Mouse (Mus musculus) stomach, postnatal 0 days (tissue): ENCODE measurements at regions not wholly inside any gene's neighbourhood (a gene's known extent, or its start where the extent isn't known, plus 50 kb on each side); places are given as distances from the start of the nearest gene placed in this dataset.

Experiments used
- ATAC-seq: fragments of 200-750 bp; cut with Nextera tagmentation; 2 replicates; pipeline ENCODE4 v1.8.0; 2017; ENCODE audit not compliant: low FRiP score, low TSS enrichment
- DNase-seq: peaks from one replicate; pipeline ENCODE4 v3.0.0-alpha.2; 2016; ENCODE audit warnings: low spot score
- H3K27ac ChIP-seq: fragments of 300-500 bp; sonication (generic); replicated peaks from 2 replicates; pipeline ENCODE4 v1.5.1; 2014; ENCODE audit warnings: mild to moderate bottlenecking, control low read depth
- H3K27me3 ChIP-seq: fragments of 300-500 bp; sonication (generic); 2 replicates; pipeline ENCODE4 v1.6.1; 2014; ENCODE audit warnings: low read length; ENCODE audit not compliant: control insufficient read depth, insufficient read depth
- H3K36me3 ChIP-seq: fragments of 300-500 bp; sonication (generic); 2 replicates; pipeline ENCODE4 v1.6.1; 2014; ENCODE audit warnings: low read length, mixed read lengths; ENCODE audit not compliant: control insufficient read depth, insufficient read depth
- H3K4me1 ChIP-seq: fragments of 300-500 bp; sonication (generic); replicated peaks from 2 replicates; pipeline ENCODE4 v1.6.1; 2014; ENCODE audit warnings: antibody characterized with exemption; ENCODE audit not compliant: control insufficient read depth, insufficient read depth
- H3K4me2 ChIP-seq: fragments of 300-500 bp; sonication (generic); replicated peaks from 2 replicates; pipeline ENCODE4 v1.6.1; 2014; ENCODE audit warnings: low read depth, mild to moderate bottlenecking, control low read depth, moderate library complexity
- H3K4me3 ChIP-seq: fragments of 300-500 bp; sonication (generic); 2 replicates; pipeline ENCODE4 v1.5.1; 2014; ENCODE audit warnings: low read depth, low read length, control low read depth
- H3K9ac ChIP-seq: fragments of 300-500 bp; sonication (generic); 2 replicates; pipeline ENCODE4 v1.6.1; 2014; ENCODE audit warnings: mild to moderate bottlenecking, low read length, control low read depth, mixed read lengths
- H3K9me3 ChIP-seq: fragments of 300-500 bp; sonication (generic); 2 replicates; pipeline ENCODE4 v1.6.1; 2016; ENCODE audit warnings: low read length; ENCODE audit not compliant: control insufficient read depth
- CTCF ChIP-seq: IDR thresholded peaks from 2 replicates; pipeline ENCODE4 v1.5.1; 2016; ENCODE audit warnings: antibody characterized with exemption, low read depth, mild to moderate bottlenecking, moderate library complexity
- EP300 ChIP-seq: optimal IDR thresholded peaks from 2 replicates; pipeline ENCODE3; 2016; ENCODE audit warnings: antibody characterized with exemption
- WGBS: fragments of 180-500 bp; shearing (Covaris S2); extraction: QIAGEN DNeasy Blood & Tissue Kit; methylation state at CpG from one replicate; pipeline ENCODE4 v1.1.7; 2014; 5-methylcytosine and 5-hydroxymethylcytosine counted together

- 85% methylated on average over 1 of the region's 1 CpGs for WGBS
- Histone ChIP-seq H3K9me3 (no peaks in the 10 kb centered on the region), H3K9ac (no peak overlapping the region), H3K4me1 (no peaks in the 10 kb centered on the region), H3K36me3 (no peaks in the 10 kb centered on the region), H3K4me3 (no peak overlapping the region), H3K4me2 (no peak overlapping the region), H3K27ac (no peak overlapping the region), H3K27me3 (no peaks in the 10 kb centered on the region)
- no peak for DNase-seq
- ATAC-seq: no peak
- TF ChIP-seq EP300 (no peak), CTCF (no peak)
These were observed 69.8 kb upstream of the Ube2e2 start for GRCm38 (mm10) chr14:18963864-18964263.

DNA sequence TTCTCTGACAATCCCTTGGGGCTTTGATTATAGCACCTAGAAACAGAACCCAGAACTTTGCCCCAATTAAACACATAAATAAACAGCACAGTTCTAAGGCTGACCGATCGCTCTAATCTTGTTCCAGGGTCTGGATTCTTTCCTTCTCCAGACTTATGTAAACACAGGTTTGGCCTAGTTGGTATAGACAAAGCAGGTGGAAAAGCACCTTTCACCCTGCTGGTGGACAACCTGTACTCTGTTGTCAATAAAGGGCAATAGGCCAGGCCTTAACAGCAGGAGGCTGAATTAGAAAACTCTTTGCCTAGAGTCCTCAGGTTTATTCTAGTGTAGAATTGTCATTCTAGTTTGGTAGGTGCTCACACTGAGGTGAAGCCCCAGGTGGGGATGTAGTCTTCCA lies 69.2 kb upstream of the Ube2e2 start:
- Histone ChIP-seq H3K4me3 (no peak overlapping the region), H3K27ac (no peak overlapping the region), H3K4me1 (no peaks in the 10 kb centered on the region), H3K9me3 (no peaks in the 10 kb centered on the region), H3K36me3 (no peaks in the 10 kb centered on the region), H3K9ac (no peak overlapping the region), H3K4me2 (no peak overlapping the region), H3K27me3 (no peaks in the 10 kb centered on the region)
- DNase-seq: no peak
- 60% methylated on average over 2 of the region's 2 CpGs for WGBS
- 0 out of 2 replicates have a peak, but pooled peaks have one; percentile 38 for ATAC-seq
- TF ChIP-seq CTCF: no peak
- no peak for TF ChIP-seq EP300
